ENCODE assay signal across 8 mouse cellular contexts in the genomic region with DNA sequence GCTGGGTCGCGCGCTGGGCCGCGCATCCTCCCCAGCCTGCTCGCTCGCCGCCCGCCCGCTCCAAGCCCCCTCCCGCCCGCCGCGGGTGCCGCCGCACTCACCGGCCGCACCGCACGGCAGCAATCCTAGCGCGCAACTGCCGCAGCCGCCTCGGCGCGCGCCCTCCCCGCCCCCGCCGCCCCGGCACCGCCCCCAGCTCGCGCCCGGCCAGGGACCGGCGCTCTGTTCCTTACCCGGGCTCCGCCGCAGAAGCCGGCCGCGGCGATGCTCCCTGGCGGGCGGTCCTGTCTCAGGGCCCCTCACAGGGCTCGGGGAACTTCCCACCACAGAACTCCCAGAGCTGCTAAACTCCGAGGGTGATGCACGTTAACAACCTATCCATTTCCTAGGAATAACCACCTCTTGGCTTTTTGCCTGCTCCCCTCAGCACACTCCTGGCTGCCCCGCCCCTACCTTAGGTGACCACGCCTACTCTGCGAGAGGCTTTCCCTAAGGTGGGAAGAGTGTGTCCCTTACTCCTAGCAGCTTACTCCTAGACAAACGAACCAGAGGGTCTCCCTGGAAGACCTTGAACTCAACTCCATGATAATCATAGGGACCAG. TPM values are rescaled to one million over a fixed set of nuclear protein-coding genes. Genes with fewer than 3 reads are reported as not detected.
A peak's percentile ranks its signal among the peaks of the same experiment; 100 is the strongest.
DNase-seq lines count a peak whose midpoint lies in the region.

No protein-coding gene starts in this region.

- no peaks in the 10 kb centered on the region for H3K9me3 ChIP-seq in hindbrain, embryonic 10.5 days

- H3K36me3 ChIP-seq in hindbrain, embryonic 10.5 days = no peaks in the 10 kb centered on the region

- 1% methylated on average over 48 of the region's 54 CpGs for WGBS in hindbrain, embryonic 10.5 days

- H3K27ac ChIP-seq in hindbrain, embryonic 10.5 days = peak overlapping the region; percentile 91

- peaks cover 29% of the 10 kb centered on the region for H3K4me1 ChIP-seq in hindbrain, embryonic 10.5 days (replicated peaks)

- H3K27me3 ChIP-seq in hindbrain, embryonic 10.5 days (ENCODE audit: insufficient read depth, poor library complexity, severe bottlenecking) = no peaks in the 10 kb centered on the region

- peak overlapping the region; percentile 73 for H3K4me3 ChIP-seq in hindbrain, embryonic 10.5 days

- peak; percentile 92 for DNase-seq in NIH3T3 (ENCODE audit: low read depth)
- DNase-seq in cerebellum, adult 8-10 months = peak; percentile 78
- DNase-seq in forelimb bud, embryonic 11.5 days (ENCODE audit: low read depth, low spot score) = peak; percentile 78
- peak; percentile 82 for DNase-seq in hindbrain, embryonic 10.5 days (ENCODE audit: low spot score)
- DNase-seq in layer of hippocampus, postnatal 10 days (ENCODE audit: low spot score in 2 of 2) = peak; percentile 66 to 77
- peak; percentile 80 for DNase-seq in lung, postnatal 14 days
- peak; percentile 83 for DNase-seq in ovary, postnatal 36 days (ENCODE audit: low spot score)
- peak; percentile 85 for DNase-seq in thymus, postnatal 25 days

RNA-seq across cellular contexts. Expression of gene Ina, which starts 52.2 kb away (rescaled TPM):
- 75.7 and 248 TPM in 2 replicates for polyA plus RNA-seq in hindbrain, embryonic 10.5 days (2016; fragmentation: Nextera tagmentation; extraction: Ambion mirVana)
- 100 to 1,000 TPM; 197 to 202 TPM for total RNA-seq in layer of hippocampus, postnatal 10 days (2021)

RNA-seq across cellular contexts. Expression of gene Nt5c2, which starts 52.7 kb away (rescaled TPM):
- 65.1 and 69.6 TPM in 2 replicates for polyA plus RNA-seq in hindbrain, embryonic 10.5 days (2016; fragmentation: Nextera tagmentation; extraction: Ambion mirVana)
- 10 to 100 TPM; 65.6 to 78.1 TPM for total RNA-seq in layer of hippocampus, postnatal 10 days (2021)

Comparison
In these comparisons a context has a peak if more than half of its experiments do, and no peak if none do; other contexts are left out.
1. Peak in every context shown above with its lines: DNase-seq, H3K4me3 ChIP-seq and H3K27ac ChIP-seq.